In the genomic region with DNA sequence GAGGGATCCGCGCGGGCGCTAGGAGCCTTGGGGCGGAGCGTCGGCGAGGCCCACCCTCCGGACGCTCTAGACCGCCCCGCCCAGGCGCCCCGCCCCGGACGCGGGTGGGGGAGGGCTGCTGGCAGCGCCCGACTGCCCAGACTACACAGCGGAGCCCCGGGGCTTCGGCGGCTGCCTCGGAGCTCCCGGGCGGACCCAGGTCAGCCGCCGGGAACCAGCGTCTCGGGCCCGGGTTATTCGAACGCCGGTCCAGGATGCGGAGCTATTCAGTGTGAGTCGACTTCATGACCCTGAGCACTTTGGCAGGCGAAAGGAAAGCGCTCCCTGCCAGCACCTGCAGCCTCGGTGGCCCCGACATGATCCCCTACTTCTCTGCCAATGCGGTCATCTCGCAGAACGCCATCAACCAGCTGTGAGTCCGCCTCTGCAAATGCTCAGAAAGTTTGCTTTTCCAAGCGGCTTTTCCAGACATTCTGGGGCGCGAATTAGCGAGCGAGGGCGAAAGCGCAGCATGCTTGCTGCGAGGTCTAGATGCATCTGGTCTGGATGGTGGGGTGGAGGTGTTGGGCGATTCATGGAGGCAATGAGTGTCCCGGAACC, we compare ENCODE assay signal across 8 mouse cellular contexts.
DNase-seq lines count a peak whose midpoint lies in the region; ATAC-seq lines count a peak whose summit lies in the region.

No protein-coding gene starts in this region.

- ATAC-seq in hindbrain, embryonic 12.5 days (ENCODE audit: low FRiP score), result peak; percentile 90

- no peaks in the 10 kb centered on the region for H3K9me3 ChIP-seq in hindbrain, embryonic 12.5 days (replicated peaks)

- H3K27me3 ChIP-seq in hindbrain, embryonic 12.5 days, result 0 out of 2 replicates have a peak, but pooled peaks cover 7% of the 10 kb centered on the region

- peak overlapping the region; percentile 53 for H3K4me3 ChIP-seq in hindbrain, embryonic 12.5 days

- peak overlapping the region; percentile 89 for H3K4me2 ChIP-seq in hindbrain, embryonic 12.5 days (replicated peaks)

- no peaks in the 10 kb centered on the region for H3K36me3 ChIP-seq in hindbrain, embryonic 12.5 days

- no peak overlapping the region for H3K27ac ChIP-seq in hindbrain, embryonic 12.5 days

- H3K9ac ChIP-seq in hindbrain, embryonic 12.5 days, result peak overlapping the region; percentile 59

- H3K4me1 ChIP-seq in hindbrain, embryonic 12.5 days, result peaks cover 10% of the 10 kb centered on the region; the same call in 1 of the 2 replicates

- DNase-seq in R1 (ENCODE audit: low read depth, low spot score), result peak; percentile 83
- peak; percentile 86 to 93 for DNase-seq in cerebellum, postnatal 10 days
- DNase-seq in frontal cortex, postnatal 10 days (ENCODE audit: low spot score in 2 of 2), result peak; percentile 75 to 82
- peak; percentile 73 to 74 for DNase-seq in layer of hippocampus, postnatal 25 days (ENCODE audit: extremely low spot score in 1 of 2, low spot score in 1 of 2)
- peak; percentile 95 for DNase-seq in lung, postnatal 14 days
- peak; percentile 95 for DNase-seq in ovary, postnatal 36 days (ENCODE audit: low spot score)
- peak; percentile 94 for DNase-seq in thymus, postnatal 25 days

- under 1% methylated on average over 54 of the region's 54 CpGs for WGBS in hindbrain, embryonic 12.5 days
